Mouse (Mus musculus): Measurements from ENCODE around the gene Etl4. TPM values are rescaled to one million over a fixed set of nuclear protein-coding genes. Genes with fewer than 3 reads are reported as not detected.
A peak's percentile ranks its signal among the peaks of the same experiment; 100 is the strongest.

The Etl4 gene
- polyA plus RNA-seq, 1 experiment from 2014 or later, result 20.0 TPM

GRCm38 (mm10) chr2:20583562-20584153 lies 674.1 kb downstream of the Etl4 start:
- 94% methylated on average over 6 of the region's 6 CpGs for WGBS
- H3K36me3 ChIP-seq (replicated peaks), result 0 out of 2 replicates have a peak, but pooled peaks cover 5% of the 10 kb centered on the region
- peaks cover 6% of the 10 kb centered on the region for H3K9me3 ChIP-seq
- no peak overlapping the region for H3K4me3 ChIP-seq
- no peak overlapping the region for H3K27ac ChIP-seq
- H3K27me3 ChIP-seq (ENCODE audit: poor library complexity, severe bottlenecking), result no peaks in the 10 kb centered on the region
- no peak for DNase-seq (ENCODE audit: extremely low spot score, low spot score)
- no peaks in the 10 kb centered on the region for H3K4me1 ChIP-seq

GRCm38 (mm10) chr2:20587913-20588312 lies 678.3 kb downstream of the Etl4 start:
- Histone ChIP-seq H3K4me3 (no peak overlapping the region), H3K36me3 (replicated peaks) (0 out of 2 replicates have a peak, but pooled peaks cover 5% of the 10 kb centered on the region), H3K9me3 (peaks cover 9% of the 10 kb centered on the region), H3K4me1 (peaks cover 11% of the 10 kb centered on the region), H3K27me3 (ENCODE audit: poor library complexity, severe bottlenecking) (no peaks in the 10 kb centered on the region), H3K27ac (no peak overlapping the region)
- 94% methylated on average over 2 of the region's 2 CpGs for WGBS
- no peak for DNase-seq (ENCODE audit: extremely low spot score, low spot score)

DNA sequence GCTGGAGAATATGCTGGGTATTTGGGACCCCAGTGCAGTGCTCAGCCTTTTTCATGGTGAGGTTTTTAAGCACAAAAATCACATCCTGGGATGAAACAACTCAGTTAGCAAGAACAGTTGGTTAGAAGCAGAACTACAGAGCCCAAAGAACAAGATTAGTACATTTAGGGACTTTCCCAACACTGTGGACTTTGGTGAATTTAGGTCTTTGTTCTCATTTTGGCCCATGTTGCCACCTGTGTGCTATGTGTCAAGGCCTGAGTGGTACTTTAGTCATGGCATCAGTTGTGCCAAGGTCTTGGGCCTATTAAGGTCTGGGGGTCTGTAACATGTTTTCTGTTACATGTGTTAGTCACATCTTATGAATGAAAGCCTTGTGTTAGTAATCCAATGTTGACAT lies 679.1 kb downstream of the Etl4 start:
- Histone ChIP-seq H3K36me3 (replicated peaks) (0 out of 2 replicates have a peak, but pooled peaks cover 5% of the 10 kb centered on the region), H3K27ac (no peak overlapping the region), H3K9me3 (peaks cover 9% of the 10 kb centered on the region), H3K27me3 (ENCODE audit: poor library complexity, severe bottlenecking) (no peaks in the 10 kb centered on the region), H3K4me3 (no peak overlapping the region), H3K4me1 (peaks cover 11% of the 10 kb centered on the region)
- DNase-seq (ENCODE audit: extremely low spot score, low spot score), result no peak

DNA sequence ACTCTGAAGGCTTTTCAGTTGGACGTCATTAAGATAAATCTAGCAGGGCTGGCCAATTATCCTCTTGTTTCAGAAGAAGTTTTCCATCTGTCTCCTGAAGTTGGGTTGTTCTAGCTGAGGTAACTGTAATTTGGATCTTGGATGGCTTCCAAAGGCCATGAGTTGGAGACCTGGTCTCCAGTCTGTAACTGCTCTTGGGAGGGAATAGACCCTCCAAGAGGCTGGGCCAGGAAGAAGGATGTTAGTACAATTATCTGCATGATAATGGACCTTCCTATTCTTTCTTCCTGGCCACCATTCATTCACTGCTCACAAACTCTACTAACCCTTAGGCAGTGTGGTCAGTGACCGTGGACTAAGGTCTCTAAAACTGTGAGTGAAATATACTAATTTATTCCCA lies 684.5 kb downstream of the Etl4 start:
- Histone ChIP-seq H3K27me3 (ENCODE audit: poor library complexity, severe bottlenecking) (no peaks in the 10 kb centered on the region), H3K36me3 (replicated peaks) (no peaks in the 10 kb centered on the region), H3K27ac (no peak overlapping the region), H3K4me1 (peaks cover 27% of the 10 kb centered on the region), H3K9me3 (peaks cover 3% of the 10 kb centered on the region; the same call in 1 of the 2 replicates), H3K4me3 (no peak overlapping the region)
- 86% methylated on average over 2 of the region's 2 CpGs for WGBS
- no peak for DNase-seq (ENCODE audit: extremely low spot score, low spot score)

GRCm38 (mm10) chr2:20595000-20595399 lies 685.4 kb downstream of the Etl4 start:
- Histone ChIP-seq H3K36me3 (replicated peaks) (no peaks in the 10 kb centered on the region), H3K9me3 (peaks cover 3% of the 10 kb centered on the region; the same call in 1 of the 2 replicates), H3K4me3 (no peak overlapping the region), H3K4me1 (peaks cover 23% of the 10 kb centered on the region), H3K27ac (no peak overlapping the region), H3K27me3 (ENCODE audit: poor library complexity, severe bottlenecking) (no peaks in the 10 kb centered on the region)
- no peak for DNase-seq (ENCODE audit: extremely low spot score, low spot score)
- 90% methylated on average over 3 of the region's 3 CpGs for WGBS

DNA sequence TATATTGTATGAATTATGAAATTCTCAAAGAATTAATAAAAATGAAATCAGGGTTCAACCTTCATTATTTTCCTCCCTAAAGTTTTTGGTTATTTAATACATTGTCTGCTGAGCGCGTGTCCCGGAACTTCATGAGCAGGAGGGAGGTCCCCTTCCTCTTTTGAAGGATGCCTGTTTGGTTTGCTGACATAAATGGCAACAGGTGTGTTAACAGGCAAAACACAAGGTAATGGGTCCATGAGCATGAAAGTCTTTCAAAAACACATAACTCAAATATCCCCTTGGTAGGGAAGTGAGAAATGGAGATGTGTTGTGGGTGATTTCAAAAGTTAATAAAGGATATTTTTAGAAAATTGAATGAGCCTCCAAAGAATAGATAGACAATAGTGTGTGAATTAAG lies 687.0 kb downstream of the Etl4 start:
- DNase-seq (ENCODE audit: extremely low spot score, low spot score), result no peak
- Histone ChIP-seq H3K4me3 (no peak overlapping the region), H3K27ac (no peak overlapping the region), H3K27me3 (ENCODE audit: poor library complexity, severe bottlenecking) (no peaks in the 10 kb centered on the region), H3K4me1 (peaks cover 17% of the 10 kb centered on the region), H3K36me3 (replicated peaks) (no peaks in the 10 kb centered on the region), H3K9me3 (peaks cover 3% of the 10 kb centered on the region; the same call in 1 of the 2 replicates)
- WGBS, result 95% methylated on average over 3 of the region's 3 CpGs

- Histone ChIP-seq H3K27me3 (ENCODE audit: poor library complexity, severe bottlenecking) (no peaks in the 10 kb centered on the region), H3K27ac (no peak overlapping the region), H3K4me3 (no peak overlapping the region), H3K36me3 (replicated peaks) (no peaks in the 10 kb centered on the region), H3K4me1 (peaks cover 17% of the 10 kb centered on the region), H3K9me3 (no peaks in the 10 kb centered on the region)
- WGBS, result 36% methylated on average over 2 of the region's 2 CpGs
- DNase-seq (ENCODE audit: extremely low spot score, low spot score), result no peak
These were observed 687.6 kb downstream of the Etl4 start for GRCm38 (mm10) chr2:20597193-20597592.

- Histone ChIP-seq H3K4me3 (no peak overlapping the region), H3K9me3 (no peaks in the 10 kb centered on the region), H3K4me1 (peaks cover 6% of the 10 kb centered on the region), H3K36me3 (replicated peaks) (no peaks in the 10 kb centered on the region), H3K27ac (no peak overlapping the region), H3K27me3 (ENCODE audit: poor library complexity, severe bottlenecking) (no peaks in the 10 kb centered on the region)
- 85% methylated on average over 2 of the region's 2 CpGs for WGBS
- DNase-seq (ENCODE audit: extremely low spot score, low spot score), result no peak
These were observed 693.1 kb downstream of the Etl4 start for GRCm38 (mm10) chr2:20602656-20603055.

GRCm38 (mm10) chr2:20603536-20603935 lies 694.0 kb downstream of the Etl4 start:
- Histone ChIP-seq H3K4me3 (no peak overlapping the region), H3K27ac (0 out of 2 replicates have a peak overlapping the region, but pooled peaks have one; percentile 46), H3K4me1 (peaks cover 5% of the 10 kb centered on the region; the same call in 1 of the 2 replicates), H3K9me3 (no peaks in the 10 kb centered on the region), H3K36me3 (replicated peaks) (no peaks in the 10 kb centered on the region), H3K27me3 (ENCODE audit: poor library complexity, severe bottlenecking) (no peaks in the 10 kb centered on the region)
- WGBS, result 86% methylated on average over 6 of the region's 6 CpGs
- DNase-seq (ENCODE audit: extremely low spot score, low spot score), result no peak

DNA sequence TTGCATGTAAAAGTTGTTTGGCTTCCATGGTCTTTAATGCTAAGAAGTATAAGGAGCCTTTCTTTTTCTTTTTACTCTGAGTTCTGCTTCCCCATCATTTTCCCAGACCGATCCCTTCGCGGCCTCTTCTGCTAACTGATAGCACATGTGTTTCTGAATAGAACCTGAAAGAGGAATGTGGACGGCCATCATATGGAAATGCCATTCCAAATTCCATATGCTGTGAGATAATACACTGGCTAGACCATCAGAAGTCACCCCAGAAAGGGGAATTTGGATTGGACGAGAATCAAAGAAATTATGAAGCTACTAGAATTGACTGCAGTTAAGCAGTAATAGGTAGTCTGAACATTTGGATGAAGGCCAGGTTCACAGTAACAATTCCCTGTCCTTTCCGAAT lies 694.4 kb downstream of the Etl4 start:
- no peak for DNase-seq (ENCODE audit: extremely low spot score, low spot score)
- Histone ChIP-seq H3K27me3 (ENCODE audit: poor library complexity, severe bottlenecking) (no peaks in the 10 kb centered on the region), H3K36me3 (replicated peaks) (no peaks in the 10 kb centered on the region), H3K4me3 (no peak overlapping the region), H3K27ac (no peak overlapping the region), H3K4me1 (peaks cover 5% of the 10 kb centered on the region; the same call in 1 of the 2 replicates), H3K9me3 (no peaks in the 10 kb centered on the region)
- 69% methylated on average over 6 of the region's 6 CpGs for WGBS

- Histone ChIP-seq H3K27me3 (ENCODE audit: poor library complexity, severe bottlenecking) (no peaks in the 10 kb centered on the region), H3K9me3 (no peaks in the 10 kb centered on the region), H3K36me3 (replicated peaks) (no peaks in the 10 kb centered on the region), H3K4me3 (no peak overlapping the region), H3K27ac (no peak overlapping the region), H3K4me1 (0 out of 2 replicates have a peak, but pooled peaks cover 4% of the 10 kb centered on the region)
- 66% methylated on average over 8 of the region's 8 CpGs for WGBS
- DNase-seq (ENCODE audit: extremely low spot score, low spot score), result no peak
These were observed 699.6 kb downstream of the Etl4 start for GRCm38 (mm10) chr2:20609203-20609602.

GRCm38 (mm10) chr2:20615948-20616347 lies 706.4 kb downstream of the Etl4 start:
- no peak overlapping the region for H3K27ac ChIP-seq
- H3K9me3 ChIP-seq, result no peaks in the 10 kb centered on the region
- H3K4me1 ChIP-seq, result no peaks in the 10 kb centered on the region
- H3K27me3 ChIP-seq (ENCODE audit: poor library complexity, severe bottlenecking), result no peaks in the 10 kb centered on the region
- no peaks in the 10 kb centered on the region for H3K36me3 ChIP-seq (replicated peaks)
- 71% methylated on average over 1 of the region's 1 CpGs for WGBS
- no peak for DNase-seq (ENCODE audit: extremely low spot score, low spot score)
- no peak overlapping the region for H3K4me3 ChIP-seq

GRCm38 (mm10) chr2:20618396-20618795 lies 708.8 kb downstream of the Etl4 start:
- no peaks in the 10 kb centered on the region for H3K27me3 ChIP-seq (ENCODE audit: poor library complexity, severe bottlenecking)
- no peaks in the 10 kb centered on the region for H3K4me1 ChIP-seq
- no peak overlapping the region for H3K27ac ChIP-seq
- H3K9me3 ChIP-seq, result no peaks in the 10 kb centered on the region
- H3K4me3 ChIP-seq, result no peak overlapping the region
- 89% methylated on average over 5 of the region's 5 CpGs for WGBS
- H3K36me3 ChIP-seq (replicated peaks), result no peaks in the 10 kb centered on the region
- no peak for DNase-seq (ENCODE audit: extremely low spot score, low spot score)

DNA sequence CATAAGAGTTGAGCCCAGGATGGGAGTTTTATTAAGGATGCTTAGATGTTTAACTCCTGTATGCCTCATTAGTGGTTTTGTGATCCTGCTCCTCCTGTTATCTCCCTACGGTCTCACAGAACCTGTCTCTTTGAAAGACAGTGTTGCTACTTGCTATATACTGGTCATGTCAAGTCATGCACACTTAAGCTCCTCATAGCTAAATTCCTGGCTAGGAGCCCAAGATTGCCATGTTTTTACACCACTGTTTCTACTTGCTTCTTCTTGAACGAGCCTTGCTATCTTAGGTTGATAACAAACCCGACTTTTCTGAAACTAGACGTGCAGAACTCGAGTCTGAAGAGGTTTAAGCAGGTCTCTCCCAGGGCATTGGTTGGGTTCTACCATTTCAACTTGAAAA lies 710.3 kb downstream of the Etl4 start:
- H3K4me3 ChIP-seq, result no peak overlapping the region
- no peaks in the 10 kb centered on the region for H3K9me3 ChIP-seq
- no peaks in the 10 kb centered on the region for H3K36me3 ChIP-seq (replicated peaks)
- H3K27me3 ChIP-seq (ENCODE audit: poor library complexity, severe bottlenecking), result no peaks in the 10 kb centered on the region
- 90% methylated on average over 5 of the region's 5 CpGs for WGBS
- no peak overlapping the region for H3K27ac ChIP-seq
- no peaks in the 10 kb centered on the region for H3K4me1 ChIP-seq
- DNase-seq (ENCODE audit: extremely low spot score, low spot score), result no peak

All from forebrain, embryonic 10.5 days (tissue).